Mouse (Mus musculus): ENCODE data around the gene Slc27a1.
A peak's percentile ranks its signal among the peaks of the same experiment; 100 is the strongest.
"Not testable (repeated sequence)": the region's sequence is repeated elsewhere in the genome, so short reads cannot be mapped to it uniquely, and the experiment has no call there.

Gene Slc27a1

GRCm38 (mm10) chr8:71568387-71568937 is at the start of gene Slc27a1:
Gene Slc27a1, plus strand, starts transcription at chr8:71568882.
- no peak for DNase-seq (ENCODE audit: extremely low spot score, low spot score)

GRCm38 (mm10) chr8:71519037-71519825 is 49.5 kb upstream of the Slc27a1 start:
- peak; percentile 54 for DNase-seq (ENCODE audit: extremely low spot score, low spot score)

- DNase-seq (ENCODE audit: extremely low spot score, low spot score): peak; percentile 95
Measured at GRCm38 (mm10) chr8:71521634-71522033, 47.0 kb upstream of the Slc27a1 start.

GRCm38 (mm10) chr8:71525226-71526050 is 43.2 kb upstream of the Slc27a1 start, which contains the start of gene Ccdc194:
Gene Ccdc194, minus strand, starts transcription at chr8:71525711.
- DNase-seq (ENCODE audit: extremely low spot score, low spot score): no peak

GRCm38 (mm10) chr8:71526272-71526671 is 42.4 kb upstream of the Slc27a1 start:
- DNase-seq (ENCODE audit: extremely low spot score, low spot score): no peak

GRCm38 (mm10) chr8:71527162-71527870 is 41.4 kb upstream of the Slc27a1 start:
- no peak for DNase-seq (ENCODE audit: extremely low spot score, low spot score)

- no peak for DNase-seq (ENCODE audit: extremely low spot score, low spot score)
Measured at GRCm38 (mm10) chr8:71528362-71529073, 40.2 kb upstream of the Slc27a1 start.

GRCm38 (mm10) chr8:71530735-71531467 is 37.8 kb upstream of the Slc27a1 start:
- DNase-seq (ENCODE audit: extremely low spot score, low spot score): not testable (repeated sequence)

GRCm38 (mm10) chr8:71534263-71534810 is 34.3 kb upstream of the Slc27a1 start:
- no peak for DNase-seq (ENCODE audit: extremely low spot score, low spot score)

GRCm38 (mm10) chr8:71535663-71536062 is 33.0 kb upstream of the Slc27a1 start:
- no peak for DNase-seq (ENCODE audit: extremely low spot score, low spot score)

- peak; percentile 72 for DNase-seq (ENCODE audit: extremely low spot score, low spot score)
Measured at GRCm38 (mm10) chr8:71537028-71537867, 31.4 kb upstream of the Slc27a1 start, which contains the start of gene Bst2. Gene Bst2, minus strand, starts transcription at chr8:71537456.

GRCm38 (mm10) chr8:71542632-71543343 is 25.9 kb upstream of the Slc27a1 start, which contains the start of gene Mvb12a:
Gene Mvb12a, plus strand, starts transcription at chr8:71542922.
- DNase-seq (ENCODE audit: extremely low spot score, low spot score): peak; percentile 92

GRCm38 (mm10) chr8:71543755-71544154 is 24.9 kb upstream of the Slc27a1 start:
- no peak for DNase-seq (ENCODE audit: extremely low spot score, low spot score)

- no peak for DNase-seq (ENCODE audit: extremely low spot score, low spot score)
Measured at GRCm38 (mm10) chr8:71545053-71545452, 23.6 kb upstream of the Slc27a1 start.

GRCm38 (mm10) chr8:71547590-71547989 is 21.1 kb upstream of the Slc27a1 start:
- no peak for DNase-seq (ENCODE audit: extremely low spot score, low spot score)

GRCm38 (mm10) chr8:71550754-71551153 is 17.9 kb upstream of the Slc27a1 start:
- DNase-seq (ENCODE audit: extremely low spot score, low spot score): no peak

GRCm38 (mm10) chr8:71552770-71553169 is 15.9 kb upstream of the Slc27a1 start:
- DNase-seq (ENCODE audit: extremely low spot score, low spot score): no peak

GRCm38 (mm10) chr8:71554001-71554400 is 14.7 kb upstream of the Slc27a1 start:
- no peak for DNase-seq (ENCODE audit: extremely low spot score, low spot score)
